Mouse (Mus musculus) myocyte (in vitro differentiated cells): Measurements from ENCODE around the gene Limch1. TPM values are rescaled to one million over a fixed set of nuclear protein-coding genes. Genes with fewer than 3 reads are reported as not detected.

Experiments used
- H3K27me3 ChIP-seq: one replicate; pipeline ENCODE4 v1.6.1; 2011; ENCODE audit not compliant: control insufficient read depth, insufficient read depth, insufficient read length
- H3K36me3 ChIP-seq: one replicate; pipeline ENCODE4 v1.6.1; 2011; ENCODE audit not compliant: control insufficient read depth, insufficient read depth
- H3K4me2 ChIP-seq: one replicate; pipeline ENCODE4 v1.6.1; 2011; ENCODE audit warnings: low read depth, control low read depth
- H3K4me3 ChIP-seq: one replicate; pipeline ENCODE4 v1.5.1; 2011; ENCODE audit warnings: mild to moderate bottlenecking, control low read depth, moderate library complexity
- H3K79me2 ChIP-seq: one replicate; pipeline ENCODE4 v1.6.1; 2011; ENCODE audit not compliant: control insufficient read depth, insufficient read depth
- H3ac ChIP-seq: one replicate; pipeline ENCODE4 v1.6.1; 2011; ENCODE audit not compliant: control insufficient read depth, insufficient read length
- CEBPB ChIP-seq: IDR thresholded peaks from 2 replicates; pipeline ENCODE4 v1.6.1; 2011; ENCODE audit warnings: mild to moderate bottlenecking, moderate library complexity; ENCODE audit not compliant: poor library complexity, insufficient read depth, severe bottlenecking
- E2F4 ChIP-seq: IDR thresholded peaks from one replicate; pipeline ENCODE4 v1.6.1; 2011; ENCODE audit warnings: mild to moderate bottlenecking, control low read depth, moderate library complexity; ENCODE audit not compliant: insufficient read depth
- MAX ChIP-seq: IDR thresholded peaks from one replicate; pipeline ENCODE4 v1.6.1; 2011; ENCODE audit warnings: low read depth, mild to moderate bottlenecking, control low read depth
- MYOD1 ChIP-seq, 3 experiments: IDR thresholded peaks; one replicate each; pipeline ENCODE4 v1.6.1; 2011; ENCODE audit warnings: control low read depth in 2 of 3, low read depth in 2 of 3, mild to moderate bottlenecking in 2 of 3, moderate library complexity in 1 of 3; ENCODE audit not compliant: insufficient read length in 2 of 3, control insufficient read depth in 1 of 3
- MYOG ChIP-seq, 3 experiments: IDR thresholded peaks; one replicate each; pipeline ENCODE4 v1.6.1; 2011; ENCODE audit warnings: control low read depth in 2 of 3, low read depth in 2 of 3, mild to moderate bottlenecking in 2 of 3; ENCODE audit not compliant: insufficient read length in 2 of 3, control insufficient read depth in 1 of 3, insufficient read depth in 1 of 3
- POLR2A ChIP-seq: IDR thresholded peaks from one replicate; pipeline ENCODE4 v1.6.1; 2011; ENCODE audit warnings: low read depth, mild to moderate bottlenecking, control low read depth, moderate library complexity; ENCODE audit not compliant: insufficient read length
- POLR2AphosphoS2 ChIP-seq: IDR thresholded peaks from one replicate; pipeline ENCODE4 v1.6.1; 2011; ENCODE audit warnings: low read depth, control low read depth; ENCODE audit not compliant: insufficient read length
- REST ChIP-seq: IDR thresholded peaks from one replicate; pipeline ENCODE4 v1.6.1; 2011; ENCODE audit warnings: mild to moderate bottlenecking, control low read depth, moderate library complexity; ENCODE audit not compliant: insufficient read depth, insufficient read length
- SRF ChIP-seq: IDR thresholded peaks from one replicate; pipeline ENCODE4 v1.6.1; 2011; ENCODE audit warnings: low read depth; ENCODE audit not compliant: control insufficient read depth, insufficient read length
- TCF12 ChIP-seq: IDR thresholded peaks from one replicate; pipeline ENCODE4 v1.6.1; 2011; ENCODE audit warnings: mild to moderate bottlenecking, control low read depth; ENCODE audit not compliant: poor library complexity, insufficient read depth, severe bottlenecking
- TCF3 ChIP-seq: IDR thresholded peaks from one replicate; pipeline ENCODE4 v1.6.1; 2011; ENCODE audit warnings: low read depth, control low read depth; ENCODE audit not compliant: insufficient read length
- USF1 ChIP-seq: IDR thresholded peaks from one replicate; pipeline ENCODE4 v1.6.1; 2011; ENCODE audit warnings: low read depth, mild to moderate bottlenecking, control low read depth, moderate library complexity
- polyA plus RNA-seq: library from polyadenylated mRNA; unstranded; fragments of >200 nt; fragmentation: generic; extraction: Trizol; gene quantifications from one replicate; pipeline ENCODE4 v1.2.1, GENCODE M21; 2012; ENCODE audit warnings: missing spikeins

Gene Limch1
- polyA plus RNA-seq, 1 experiment = 0.79 TPM

DNA sequence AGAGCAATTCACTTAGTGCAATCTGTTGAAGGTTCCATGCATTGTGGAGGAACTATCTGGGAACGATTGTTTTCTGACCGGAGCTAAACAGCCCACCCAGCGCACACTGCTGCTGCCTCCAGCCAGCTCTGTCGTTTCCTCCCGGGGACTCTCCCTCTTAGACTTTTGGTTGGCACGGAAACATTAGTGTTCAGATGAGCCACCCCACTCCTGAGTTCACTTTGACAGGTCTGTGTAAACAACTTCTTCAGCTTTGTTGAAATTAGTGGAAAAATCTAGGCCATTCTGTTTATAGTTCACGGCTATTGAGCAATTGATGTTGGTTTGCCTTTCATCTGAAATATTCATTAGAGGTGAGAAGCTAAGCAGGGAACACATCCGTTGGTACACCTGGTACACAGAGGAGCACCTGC lies 53.0 kb downstream of the Limch1 start:
- no peak overlapping the region for H3K4me3 ChIP-seq
- H3K4me2 ChIP-seq = no peak overlapping the region
- TF ChIP-seq POLR2AphosphoS2 (no peak), MYOD1 (IDR thresholded peaks at IDR 0.05; ENCODE audit: control insufficient read depth in 1 of 3, insufficient read length in 2 of 3, low read depth in 2 of 3) (no peak), CEBPB (no peak), TCF12 (no peak), USF1 (no peak), MYOG (IDR thresholded peaks at IDR 0.05; ENCODE audit: control insufficient read depth in 1 of 3, insufficient read depth in 1 of 3, insufficient read length in 2 of 3, low read depth in 2 of 3) (no peak), REST (no peak), E2F4 (no peak), SRF (no peak), MAX (no peak), TCF3 (no peak), POLR2A (no peak)
- H3K79me2 ChIP-seq = no peaks in the 10 kb centered on the region
- no peaks in the 10 kb centered on the region for H3K36me3 ChIP-seq
- H3K27me3 ChIP-seq = peaks cover 4% of the 10 kb centered on the region
- H3ac ChIP-seq = no peak overlapping the region

DNA sequence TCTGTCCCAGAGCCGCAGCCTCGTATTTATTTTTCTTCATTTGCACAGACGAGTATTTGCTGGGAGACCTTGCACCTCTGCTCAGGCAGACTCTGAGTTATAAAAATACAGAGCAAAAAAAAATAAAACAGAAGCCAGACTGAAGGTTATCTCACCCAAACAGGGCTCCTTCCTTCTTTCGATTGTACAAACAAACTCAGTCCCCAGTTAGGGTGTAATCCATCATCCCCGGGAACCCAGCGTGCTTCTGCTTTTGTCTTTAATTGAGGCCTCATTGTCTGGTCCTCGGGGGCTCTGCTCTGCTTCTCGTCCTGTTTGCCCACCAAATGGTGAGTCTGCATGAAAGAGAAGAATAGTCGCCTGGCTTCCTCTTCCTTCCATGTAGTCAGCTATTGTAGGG lies 54.6 kb downstream of the Limch1 start:
- no peak overlapping the region for H3K4me2 ChIP-seq

DNA sequence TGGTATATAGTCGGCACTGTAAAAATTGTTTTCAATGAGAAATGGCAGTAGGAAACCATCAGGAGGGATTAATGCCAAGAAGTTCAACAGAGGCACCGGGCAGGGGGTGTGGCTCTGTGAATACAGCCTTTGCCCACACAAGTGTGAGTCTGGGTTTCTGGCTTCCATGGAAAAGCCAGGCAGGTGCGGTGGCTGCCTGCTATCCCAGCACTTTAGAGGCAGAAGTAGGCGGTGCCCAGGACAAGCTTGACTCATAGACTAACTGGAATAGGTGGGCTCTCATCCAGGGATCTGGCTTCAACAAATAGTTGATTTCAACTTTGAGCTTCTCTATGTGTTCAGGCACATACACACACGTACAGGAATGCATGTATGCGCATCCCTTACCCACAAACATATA lies 55.4 kb downstream of the Limch1 start:
- H3K36me3 ChIP-seq = no peaks in the 10 kb centered on the region
- no peak overlapping the region for H3K4me2 ChIP-seq
- H3K79me2 ChIP-seq = no peaks in the 10 kb centered on the region
- H3K4me3 ChIP-seq = no peak overlapping the region
- no peak for TF ChIP-seq REST
- TF ChIP-seq MYOD1 (IDR thresholded peaks at IDR 0.05; ENCODE audit: control insufficient read depth in 1 of 3, insufficient read length in 2 of 3, low read depth in 2 of 3) = no peak
- TF ChIP-seq USF1 = no peak
- TF ChIP-seq TCF3 = no peak
- no peak for TF ChIP-seq CEBPB
- no peak for TF ChIP-seq MAX
- TF ChIP-seq POLR2AphosphoS2 = no peak
- TF ChIP-seq POLR2A = no peak
- TF ChIP-seq E2F4 = no peak
- no peak for TF ChIP-seq MYOG (IDR thresholded peaks at IDR 0.05; ENCODE audit: control insufficient read depth in 1 of 3, insufficient read depth in 1 of 3, insufficient read length in 2 of 3, low read depth in 2 of 3)
- no peak for TF ChIP-seq SRF
- TF ChIP-seq TCF12 = no peak
- H3K27me3 ChIP-seq = peaks cover 4% of the 10 kb centered on the region
- H3ac ChIP-seq = no peak overlapping the region

More for the DNA sequence above, 54.6 kb downstream of the Limch1 start:
- H3K36me3 ChIP-seq = no peaks in the 10 kb centered on the region
- H3K79me2 ChIP-seq = no peaks in the 10 kb centered on the region
- H3K27me3 ChIP-seq = peaks cover 4% of the 10 kb centered on the region
- H3ac ChIP-seq = no peak overlapping the region
- TF ChIP-seq MAX (no peak), TCF12 (no peak), CEBPB (no peak), E2F4 (no peak)
- H3K4me3 ChIP-seq = no peak overlapping the region

DNA sequence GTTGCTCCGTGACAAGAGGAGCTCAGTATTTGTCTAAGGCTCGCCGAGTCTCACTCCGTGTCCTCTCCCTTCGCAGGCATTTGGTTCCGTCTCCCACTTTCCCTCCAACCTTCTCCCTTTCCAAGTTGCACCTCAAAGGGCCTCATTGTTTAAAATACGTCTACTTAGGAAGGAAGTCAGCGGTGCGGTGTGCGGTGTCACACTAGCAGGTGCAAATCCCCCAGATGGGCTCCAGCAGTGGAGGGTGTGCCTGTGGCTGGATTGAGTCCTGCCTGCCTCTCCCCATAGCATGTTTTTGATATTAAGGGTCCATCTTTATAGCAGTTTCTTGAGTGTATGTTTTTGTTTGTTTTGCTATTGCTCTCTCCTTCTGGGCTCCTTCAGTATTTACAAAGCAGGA lies 56.6 kb downstream of the Limch1 start:
- Histone ChIP-seq H3K4me3 (no peak overlapping the region), H3K79me2 (no peaks in the 10 kb centered on the region), H3K4me2 (no peak overlapping the region), H3K27me3 (peaks cover 4% of the 10 kb centered on the region), H3ac (no peak overlapping the region), H3K36me3 (no peaks in the 10 kb centered on the region)
- TF ChIP-seq POLR2AphosphoS2 (no peak), POLR2A (no peak), TCF12 (no peak), MAX (no peak), E2F4 (no peak), REST (no peak), CEBPB (no peak), TCF3 (no peak), MYOD1 (IDR thresholded peaks at IDR 0.05; ENCODE audit: control insufficient read depth in 1 of 3, insufficient read length in 2 of 3, low read depth in 2 of 3) (no peak)

DNA sequence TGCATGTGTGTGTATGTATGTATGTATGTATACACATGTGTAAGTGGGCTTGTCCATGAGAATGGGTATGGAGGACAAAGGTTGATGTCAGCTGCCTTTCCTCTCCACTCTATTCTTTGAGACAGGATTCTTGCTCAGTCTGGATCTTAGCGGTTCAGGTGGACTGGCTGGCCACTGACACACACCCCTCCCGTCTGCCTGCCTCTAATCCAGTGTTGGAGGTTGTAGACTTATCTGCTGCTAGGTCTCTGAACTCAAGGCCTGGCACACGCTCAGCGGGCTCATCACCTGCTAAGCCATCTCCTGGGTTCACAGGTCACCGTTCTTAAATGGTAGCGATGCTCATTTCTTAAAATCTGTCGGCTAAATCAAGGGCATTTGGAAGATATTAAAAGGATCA lies 60.7 kb downstream of the Limch1 start:
- H3K79me2 ChIP-seq = no peaks in the 10 kb centered on the region
- H3K4me3 ChIP-seq = no peak overlapping the region
- no peak overlapping the region for H3ac ChIP-seq
- TF ChIP-seq MAX = no peak
- no peak for TF ChIP-seq POLR2AphosphoS2
- no peak for TF ChIP-seq USF1
- no peak for TF ChIP-seq REST
- TF ChIP-seq TCF3 = no peak
- TF ChIP-seq CEBPB = no peak
- TF ChIP-seq POLR2A = no peak
- TF ChIP-seq E2F4 = no peak
- no peak for TF ChIP-seq MYOG (IDR thresholded peaks at IDR 0.05; ENCODE audit: control insufficient read depth in 1 of 3, insufficient read depth in 1 of 3, insufficient read length in 2 of 3, low read depth in 2 of 3)
- TF ChIP-seq TCF12 = no peak
- TF ChIP-seq MYOD1 (IDR thresholded peaks at IDR 0.05; ENCODE audit: control insufficient read depth in 1 of 3, insufficient read length in 2 of 3, low read depth in 2 of 3) = no peak
- no peak for TF ChIP-seq SRF
- no peaks in the 10 kb centered on the region for H3K27me3 ChIP-seq
- H3K36me3 ChIP-seq = no peaks in the 10 kb centered on the region
- no peak overlapping the region for H3K4me2 ChIP-seq
